Mouse (Mus musculus): ENCODE measurements at regions not wholly inside any gene's neighbourhood (a gene's known extent, or its start where the extent isn't known, plus 50 kb on each side); places are given as distances from the start of the nearest gene placed in this dataset.

DNA sequence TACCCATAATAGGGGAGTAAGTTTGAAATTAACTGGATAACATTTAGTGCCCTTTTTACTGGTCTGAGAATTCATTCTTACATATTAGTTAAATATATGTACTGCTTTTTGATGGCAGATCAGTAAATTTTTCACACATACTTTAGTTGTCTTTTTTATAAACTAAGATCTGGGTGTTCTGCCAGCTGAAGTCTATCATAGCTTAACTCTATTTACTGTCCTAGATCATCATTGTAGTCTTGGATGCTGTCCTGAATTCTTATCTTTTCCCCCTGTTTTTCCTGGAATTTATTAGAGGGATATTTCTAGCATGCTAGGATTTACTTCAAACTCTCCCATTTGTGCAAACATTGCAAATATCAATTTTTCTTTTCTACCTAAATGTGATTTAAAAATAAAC is 74.3 kb upstream of the Tll1 start:
- TF ChIP-seq POLR2A (IDR thresholded peaks at IDR 0.05; ENCODE audit: borderline replicate concordance, insufficient read depth, low read length) (no peak), CTCF (IDR thresholded peaks at IDR 0.05; ENCODE audit: borderline replicate concordance, insufficient read depth, low read depth, low read length) (no peak)

All from cerebellum, adult 2 months (tissue).